Mouse (Mus musculus) kidney, embryonic 14.5 days (tissue): ENCODE data around the gene Stap2. TPM values are rescaled to one million over a fixed set of nuclear protein-coding genes. Genes with fewer than 3 reads are reported as not detected.

Source experiments
- ATAC-seq: fragments of 200-750 bp; cut with Nextera tagmentation; 2 replicates; pipeline ENCODE4 v1.8.0; 2017; ENCODE audit warnings: moderate number of reproducible peaks, mild to moderate bottlenecking, moderate TSS enrichment, moderate library complexity; ENCODE audit not compliant: low FRiP score, low TSS enrichment
- H3K27ac ChIP-seq: fragments of 300-500 bp; sonication (generic); 2 replicates; pipeline ENCODE4 v1.5.1; 2014; ENCODE audit warnings: low read depth, mild to moderate bottlenecking, low read length, moderate library complexity, mixed read lengths
- H3K27me3 ChIP-seq: fragments of 300-500 bp; sonication (generic); 2 replicates; pipeline ENCODE4 v1.6.1; 2014; ENCODE audit warnings: mild to moderate bottlenecking, low read length; ENCODE audit not compliant: control insufficient read depth, insufficient read depth
- H3K36me3 ChIP-seq: fragments of 300-500 bp; sonication (generic); 2 replicates; pipeline ENCODE4 v1.6.1; 2014; ENCODE audit warnings: low read length, mixed read lengths; ENCODE audit not compliant: control insufficient read depth, insufficient read depth
- H3K4me1 ChIP-seq: fragments of 300-500 bp; sonication (generic); 2 replicates; pipeline ENCODE4 v1.6.1; 2014; ENCODE audit warnings: low read length, mixed read lengths; ENCODE audit not compliant: control insufficient read depth, insufficient read depth
- H3K4me2 ChIP-seq: fragments of 300-500 bp; sonication (generic); replicated peaks from 2 replicates; pipeline ENCODE4 v1.6.1; 2014; ENCODE audit warnings: low read depth, mild to moderate bottlenecking, low read length
- H3K4me3 ChIP-seq: fragments of 300-500 bp; sonication (generic); 2 replicates; pipeline ENCODE4 v1.5.1; 2014; ENCODE audit warnings: mild to moderate bottlenecking, low read length
- H3K9ac ChIP-seq: fragments of 300-500 bp; sonication (generic); 2 replicates; pipeline ENCODE4 v1.6.1; 2014; ENCODE audit warnings: low read depth, mild to moderate bottlenecking, low read length, moderate library complexity
- H3K9me3 ChIP-seq: fragments of 300-500 bp; sonication (generic); 2 replicates; pipeline ENCODE4 v1.6.1; 2016; ENCODE audit warnings: low read length; ENCODE audit not compliant: control insufficient read depth
- WGBS: fragments of 180-500 bp; shearing (Covaris S2); extraction: QIAGEN DNeasy Blood & Tissue Kit; methylation state at CpG from one replicate; pipeline ENCODE4 v1.1.7; 2014; 5-methylcytosine and 5-hydroxymethylcytosine counted together
- polyA plus RNA-seq: library from polyadenylated mRNA; unstranded; fragments of >200 nt; fragmentation: Nextera tagmentation; extraction: Ambion mirVana; gene quantifications from 2 replicates; pipeline ENCODE4 v1.2.1, GENCODE M21; 2014

Gene Stap2
- polyA plus RNA-seq, 1 experiment from 2014 or later: 14.6 TPM

- H3K4me1 ChIP-seq: 0 out of 2 replicates have a peak, but pooled peaks cover 4% of the 10 kb centered on the region
- WGBS: 77% methylated on average over 6 of the region's 6 CpGs
Measured at GRCm38 (mm10) chr17:55953751-55954150, 51.6 kb downstream of the Stap2 start.

GRCm38 (mm10) chr17:55952447-55953027 lies 52.8 kb downstream of the Stap2 start, which contains the start of gene Ebi3:
Gene Ebi3 (plus strand): TSS chr17:55952640.
- no peak for ATAC-seq
- Histone ChIP-seq H3K4me3 (no peak within 1 kb of the TSS), H3K9me3 (no peaks in the 10 kb centered on the region), H3K27ac (no peak within 1 kb of the TSS), H3K4me1 (no peaks in the 10 kb centered on the region), H3K36me3 (no peaks in the 10 kb centered on the region), H3K27me3 (no peaks in the 10 kb centered on the region), H3K4me2 (no peak within 1 kb of the TSS), H3K9ac (no peak within 1 kb of the TSS)
- WGBS: 71% methylated on average over 6 of the region's 6 CpGs

More at GRCm38 (mm10) chr17:55953751-55954150, 51.6 kb downstream of the Stap2 start:
- H3K9ac ChIP-seq: no peak overlapping the region
- H3K27ac ChIP-seq: no peak overlapping the region
- no peak for ATAC-seq
- no peaks in the 10 kb centered on the region for H3K9me3 ChIP-seq
- no peaks in the 10 kb centered on the region for H3K36me3 ChIP-seq
- no peaks in the 10 kb centered on the region for H3K27me3 ChIP-seq
- no peak overlapping the region for H3K4me2 ChIP-seq
- H3K4me3 ChIP-seq: no peak overlapping the region

GRCm38 (mm10) chr17:55952041-55952440 lies 53.3 kb downstream of the Stap2 start:
- H3K27ac ChIP-seq: no peak overlapping the region
- no peak overlapping the region for H3K4me3 ChIP-seq
- H3K4me2 ChIP-seq: no peak overlapping the region
- H3K36me3 ChIP-seq: no peaks in the 10 kb centered on the region
- no peak overlapping the region for H3K9ac ChIP-seq
- H3K9me3 ChIP-seq: no peaks in the 10 kb centered on the region
- no peaks in the 10 kb centered on the region for H3K27me3 ChIP-seq
- no peaks in the 10 kb centered on the region for H3K4me1 ChIP-seq
- ATAC-seq: no peak

GRCm38 (mm10) chr17:55950601-55951000 lies 54.8 kb downstream of the Stap2 start:
- Histone ChIP-seq H3K9me3 (no peaks in the 10 kb centered on the region), H3K27ac (no peak overlapping the region), H3K4me3 (no peak overlapping the region), H3K27me3 (no peaks in the 10 kb centered on the region), H3K4me2 (no peak overlapping the region), H3K36me3 (no peaks in the 10 kb centered on the region), H3K9ac (no peak overlapping the region), H3K4me1 (no peaks in the 10 kb centered on the region)
- 79% methylated on average over 9 of the region's 9 CpGs for WGBS
- ATAC-seq: no peak

GRCm38 (mm10) chr17:55949400-55949799 lies 56.0 kb downstream of the Stap2 start, which contains the start of gene Zfp119b:
Gene Zfp119b (minus strand): TSS chr17:55949500.
- H3K4me1 ChIP-seq: no peaks in the 10 kb centered on the region
- no peak within 1 kb of the TSS for H3K9ac ChIP-seq
- H3K4me2 ChIP-seq: no peak within 1 kb of the TSS
- no peak for ATAC-seq
- H3K27me3 ChIP-seq: no peaks in the 10 kb centered on the region
- H3K27ac ChIP-seq: no peak within 1 kb of the TSS
- H3K36me3 ChIP-seq: no peaks in the 10 kb centered on the region
- H3K9me3 ChIP-seq: no peaks in the 10 kb centered on the region
- no peak within 1 kb of the TSS for H3K4me3 ChIP-seq
- 78% methylated on average over 2 of the region's 2 CpGs for WGBS

GRCm38 (mm10) chr17:55948647-55949046 lies 56.7 kb downstream of the Stap2 start:
- H3K4me3 ChIP-seq: no peak overlapping the region
- no peaks in the 10 kb centered on the region for H3K4me1 ChIP-seq
- H3K4me2 ChIP-seq: no peak overlapping the region
- no peak for ATAC-seq
- H3K9ac ChIP-seq: no peak overlapping the region
- no peak overlapping the region for H3K27ac ChIP-seq
- no peaks in the 10 kb centered on the region for H3K36me3 ChIP-seq
- 86% methylated on average over 4 of the region's 4 CpGs for WGBS
- H3K27me3 ChIP-seq: no peaks in the 10 kb centered on the region
- no peaks in the 10 kb centered on the region for H3K9me3 ChIP-seq

Other genes starting within 250 kb of the Stap2 start
- gene Zfp119a, start 126.7 kb downstream of the Stap2 start, polyA plus RNA-seq: 8.6 and 11.9 TPM in 2 replicates
- gene Zfp959, start 113.5 kb downstream of the Stap2 start, polyA plus RNA-seq: 17.9 and 19.4 TPM in 2 replicates
- 6.8 and 6.9 TPM in 2 replicates for gene Zfp119b, start 56.1 kb downstream of the Stap2 start, polyA plus RNA-seq
- 2.0 and 2.2 TPM in 2 replicates for gene Ebi3, start 52.9 kb downstream of the Stap2 start, polyA plus RNA-seq
- gene Yju2, start 46.5 kb downstream of the Stap2 start, polyA plus RNA-seq: 24.3 and 27.9 TPM in 2 replicates
- 22.3 and 27.0 TPM in 2 replicates for gene Shd, start 35.1 kb downstream of the Stap2 start, polyA plus RNA-seq
- 20.7 and 25.7 TPM in 2 replicates for gene Fsd1, start 19.1 kb downstream of the Stap2 start, polyA plus RNA-seq
- 110 and 112 TPM in 2 replicates for gene Mpnd, start 127 bp upstream of the Stap2 start, polyA plus RNA-seq
- 145 and 155 TPM in 2 replicates for gene Sh3gl1, start 31.1 kb upstream of the Stap2 start, polyA plus RNA-seq
- gene Chaf1a, start 34.9 kb upstream of the Stap2 start, polyA plus RNA-seq: 14.1 and 25.4 TPM in 2 replicates
- 34.4 and 42.8 TPM in 2 replicates for gene Ubxn6, start 69.4 kb upstream of the Stap2 start, polyA plus RNA-seq
- gene Hdgfl2, start 74.0 kb upstream of the Stap2 start, polyA plus RNA-seq: 85.1 and 118 TPM in 2 replicates
- 0.08 and 0.17 TPM in 2 replicates for gene Plin4, start 104.2 kb upstream of the Stap2 start, polyA plus RNA-seq
- 1.1 and 1.3 TPM in 2 replicates for gene Plin5, start 112.0 kb upstream of the Stap2 start, polyA plus RNA-seq
- gene Lrg1, start 116.4 kb upstream of the Stap2 start, polyA plus RNA-seq: not detected in 2 replicates
- gene Sema6b, start 134.8 kb upstream of the Stap2 start, polyA plus RNA-seq: 1.4 TPM in 2 replicates
- 11.4 and 11.8 TPM in 2 replicates for gene Tnfaip8l1, start 156.9 kb upstream of the Stap2 start, polyA plus RNA-seq
- gene Mydgf, start 178.3 kb upstream of the Stap2 start, polyA plus RNA-seq: 80.5 and 89.2 TPM in 2 replicates
- 31.5 and 40.3 TPM in 2 replicates for gene Dpp9, start 213.3 kb upstream of the Stap2 start, polyA plus RNA-seq